Mouse (Mus musculus) lung, embryonic 15.5 days (tissue): ENCODE measurements around the gene Snd1. TPM values are rescaled to one million over a fixed set of nuclear protein-coding genes. Genes with fewer than 3 reads are reported as not detected.

Experiments used
- ATAC-seq: fragments of 200-750 bp; cut with Nextera tagmentation; 2 replicates; pipeline ENCODE4 v1.8.0; 2017; ENCODE audit warnings: moderate number of reproducible peaks, borderline replicate concordance; ENCODE audit not compliant: low FRiP score, low TSS enrichment; ENCODE audit errors: extremely low read depth
- H3K27ac ChIP-seq: fragments of 300-500 bp; sonication (generic); 2 replicates; pipeline ENCODE4 v1.5.1; 2015; ENCODE audit warnings: moderate library complexity, mild to moderate bottlenecking, inconsistent platforms
- H3K27me3 ChIP-seq: fragments of 300-500 bp; sonication (generic); 2 replicates; pipeline ENCODE4 v1.6.1; 2015; ENCODE audit warnings: inconsistent platforms
- H3K36me3 ChIP-seq: fragments of 300-500 bp; sonication (generic); 2 replicates; pipeline ENCODE4 v1.6.1; 2015; ENCODE audit warnings: inconsistent platforms
- H3K4me1 ChIP-seq: fragments of 300-500 bp; sonication (generic); 2 replicates; pipeline ENCODE4 v1.6.1; 2015; ENCODE audit warnings: inconsistent platforms
- H3K4me2 ChIP-seq: fragments of 300-500 bp; sonication (generic); 2 replicates; pipeline ENCODE4 v1.6.1; 2015; ENCODE audit warnings: inconsistent platforms, mild to moderate bottlenecking, moderate library complexity
- H3K4me3 ChIP-seq: fragments of 300-500 bp; sonication (generic); 2 replicates; pipeline ENCODE4 v1.5.1; 2015; ENCODE audit warnings: mild to moderate bottlenecking, inconsistent platforms
- H3K9ac ChIP-seq: fragments of 300-500 bp; sonication (generic); 2 replicates; pipeline ENCODE4 v1.6.1; 2015; ENCODE audit warnings: inconsistent platforms
- H3K9me3 ChIP-seq: fragments of 300-500 bp; sonication (generic); 2 replicates; pipeline ENCODE4 v1.6.1; 2016; ENCODE audit warnings: inconsistent platforms
- WGBS: fragments of 180-500 bp; shearing (Covaris S2); methylation state at CpG from one replicate; pipeline ENCODE4 v1.1.7; 2015; 5-methylcytosine and 5-hydroxymethylcytosine counted together
- polyA plus RNA-seq: library from polyadenylated mRNA; unstranded; fragments of >200 nt; fragmentation: Nextera tagmentation; extraction: Ambion mirVana; gene quantifications from 2 replicates; pipeline ENCODE4 v1.2.1, GENCODE M21; 2015

The Snd1 gene
- polyA plus RNA-seq, 1 experiment from 2014 or later, result 131 TPM

DNA sequence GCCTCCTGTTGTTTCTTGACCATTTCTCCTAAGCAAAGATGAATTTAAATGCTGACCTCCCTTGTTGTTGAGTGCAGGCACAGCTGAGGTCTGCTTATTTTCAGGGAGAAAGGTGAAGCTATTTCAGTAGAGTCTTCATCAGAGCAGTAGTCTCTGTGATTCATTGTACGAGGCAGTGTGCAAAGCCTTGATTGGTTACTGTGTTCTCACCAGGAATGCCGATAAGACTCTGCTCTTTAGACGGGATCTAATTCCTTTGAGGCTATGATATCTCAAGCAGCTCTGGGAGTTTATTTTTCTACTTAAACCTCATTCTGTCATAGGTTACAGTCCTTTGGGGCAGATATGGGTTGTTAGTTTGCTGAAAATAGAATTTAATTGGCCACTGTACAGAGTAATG, 128.9 kb downstream of the Snd1 start:
- Histone ChIP-seq H3K27ac (no peak overlapping the region), H3K9me3 (no peaks in the 10 kb centered on the region), H3K4me1 (no peaks in the 10 kb centered on the region), H3K36me3 (no peaks in the 10 kb centered on the region), H3K27me3 (no peaks in the 10 kb centered on the region), H3K9ac (no peak overlapping the region), H3K4me2 (no peak overlapping the region), H3K4me3 (no peak overlapping the region)
- ATAC-seq, result no peak
- WGBS, result 46% methylated on average over 3 of the region's 3 CpGs

DNA sequence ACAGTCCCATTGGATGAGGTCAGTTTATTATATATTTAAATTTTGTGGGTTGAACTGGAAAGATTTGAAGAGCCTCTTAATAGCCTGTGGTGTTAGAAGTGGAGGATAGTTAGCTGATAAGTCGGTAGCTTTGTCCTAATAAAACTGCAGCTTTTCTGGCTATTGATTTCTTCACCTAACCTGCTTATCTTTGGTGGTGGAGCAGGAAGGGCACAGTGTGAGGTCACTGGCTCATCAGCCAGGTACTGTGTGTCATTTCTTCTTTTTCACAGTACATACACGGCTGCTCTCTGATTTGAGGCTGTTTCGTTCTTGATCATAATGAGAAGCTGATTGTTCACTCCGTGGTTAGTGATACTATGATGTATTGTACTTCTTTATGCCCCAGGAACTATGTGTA, 134.4 kb downstream of the Snd1 start:
- WGBS, result 82% methylated on average over 4 of the region's 4 CpGs
- no peak overlapping the region for H3K4me3 ChIP-seq
- no peak overlapping the region for H3K4me2 ChIP-seq
- no peak overlapping the region for H3K27ac ChIP-seq
- H3K27me3 ChIP-seq, result no peaks in the 10 kb centered on the region
- ATAC-seq, result no peak
- no peaks in the 10 kb centered on the region for H3K36me3 ChIP-seq
- no peaks in the 10 kb centered on the region for H3K9me3 ChIP-seq
- no peak overlapping the region for H3K9ac ChIP-seq
- no peaks in the 10 kb centered on the region for H3K4me1 ChIP-seq

GRCm38 (mm10) chr6:28610127-28610526, 135.2 kb downstream of the Snd1 start:
- H3K36me3 ChIP-seq, result no peaks in the 10 kb centered on the region
- H3K4me1 ChIP-seq, result no peaks in the 10 kb centered on the region
- WGBS, result 97% methylated on average over 1 of the region's 1 CpGs
- no peak overlapping the region for H3K27ac ChIP-seq
- no peaks in the 10 kb centered on the region for H3K27me3 ChIP-seq
- no peaks in the 10 kb centered on the region for H3K9me3 ChIP-seq
- no peak overlapping the region for H3K4me2 ChIP-seq
- no peak for ATAC-seq
- no peak overlapping the region for H3K4me3 ChIP-seq
- H3K9ac ChIP-seq, result no peak overlapping the region

- H3K9ac ChIP-seq, result no peak overlapping the region
- H3K9me3 ChIP-seq, result no peaks in the 10 kb centered on the region
- H3K27me3 ChIP-seq, result no peaks in the 10 kb centered on the region
- peaks cover 5% of the 10 kb centered on the region for H3K4me1 ChIP-seq
- no peak for ATAC-seq
- no peak overlapping the region for H3K4me2 ChIP-seq
- 74% methylated on average over 4 of the region's 4 CpGs for WGBS
- no peak overlapping the region for H3K4me3 ChIP-seq
- no peaks in the 10 kb centered on the region for H3K36me3 ChIP-seq
- no peak overlapping the region for H3K27ac ChIP-seq
Observed at GRCm38 (mm10) chr6:28613441-28613840, 138.5 kb downstream of the Snd1 start.

- peaks cover 17% of the 10 kb centered on the region for H3K4me1 ChIP-seq
- ATAC-seq, result no peak
- no peaks in the 10 kb centered on the region for H3K9me3 ChIP-seq
- no peaks in the 10 kb centered on the region for H3K36me3 ChIP-seq
- no peak overlapping the region for H3K4me3 ChIP-seq
- WGBS, result 88% methylated on average over 4 of the region's 4 CpGs
- H3K27ac ChIP-seq, result no peak overlapping the region
- no peaks in the 10 kb centered on the region for H3K27me3 ChIP-seq
- no peak overlapping the region for H3K9ac ChIP-seq
- H3K4me2 ChIP-seq, result no peak overlapping the region
Observed at GRCm38 (mm10) chr6:28614856-28615255, 139.9 kb downstream of the Snd1 start.

DNA sequence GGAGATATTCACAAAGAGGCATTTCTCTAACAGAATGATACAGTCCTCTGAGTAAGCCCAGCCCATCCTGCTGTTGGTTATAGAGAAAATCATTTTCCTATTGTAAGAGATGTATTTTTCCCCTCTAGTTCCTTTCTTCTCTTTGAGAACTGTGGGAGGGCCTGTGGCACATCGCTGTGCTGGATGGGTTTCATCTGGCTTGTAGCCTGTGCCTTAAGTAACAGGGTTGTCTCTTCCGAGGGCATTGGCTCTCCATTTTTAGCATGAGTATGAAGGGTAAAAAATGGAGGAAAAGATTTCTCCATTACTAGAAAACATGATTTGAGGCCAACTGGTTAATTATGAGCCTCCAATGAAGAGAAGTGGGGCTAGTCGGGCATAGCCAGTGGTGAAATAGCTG, 140.5 kb downstream of the Snd1 start:
- no peak overlapping the region for H3K4me2 ChIP-seq
- H3K9me3 ChIP-seq, result no peaks in the 10 kb centered on the region
- no peak overlapping the region for H3K27ac ChIP-seq
- WGBS, result 84% methylated on average over 3 of the region's 3 CpGs
- no peaks in the 10 kb centered on the region for H3K27me3 ChIP-seq
- peaks cover 17% of the 10 kb centered on the region for H3K4me1 ChIP-seq
- no peak overlapping the region for H3K4me3 ChIP-seq
- H3K36me3 ChIP-seq, result no peaks in the 10 kb centered on the region
- ATAC-seq, result no peak
- no peak overlapping the region for H3K9ac ChIP-seq

GRCm38 (mm10) chr6:28615966-28616365, 141.0 kb downstream of the Snd1 start:
- peaks cover 17% of the 10 kb centered on the region for H3K4me1 ChIP-seq
- WGBS, result 76% methylated on average over 3 of the region's 3 CpGs
- no peak for ATAC-seq

GRCm38 (mm10) chr6:28618299-28618698, 143.4 kb downstream of the Snd1 start:
- peak overlapping the region; percentile 1; the same call in 1 of the 2 replicates for H3K4me2 ChIP-seq
- H3K27ac ChIP-seq, result peak overlapping the region; percentile 37; the same call in 1 of the 2 replicates
- H3K36me3 ChIP-seq, result no peaks in the 10 kb centered on the region

More at GRCm38 (mm10) chr6:28615966-28616365, 141.0 kb downstream of the Snd1 start:
- Histone ChIP-seq H3K4me2 (no peak overlapping the region), H3K27ac (no peak overlapping the region), H3K9me3 (no peaks in the 10 kb centered on the region), H3K27me3 (no peaks in the 10 kb centered on the region), H3K9ac (no peak overlapping the region), H3K36me3 (no peaks in the 10 kb centered on the region), H3K4me3 (no peak overlapping the region)

DNA sequence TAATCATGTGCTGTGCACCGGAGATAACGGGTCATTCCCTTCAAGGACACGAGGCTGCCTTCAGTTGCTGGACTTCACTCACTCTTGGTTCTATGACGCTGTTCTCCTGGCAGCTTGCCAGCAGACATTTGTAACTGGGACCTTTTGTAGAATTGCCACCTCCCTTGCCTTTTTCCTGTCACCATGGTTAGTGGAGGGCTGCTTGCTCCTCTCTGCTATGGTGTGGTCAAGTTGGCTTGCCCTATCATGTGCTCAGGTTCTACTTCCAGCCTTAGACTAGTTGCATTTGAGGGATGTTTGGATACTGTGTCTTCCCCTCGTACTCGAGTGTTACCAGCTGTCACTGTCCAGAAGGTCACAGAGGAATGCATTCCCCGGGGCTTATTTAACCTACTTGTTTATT, 143.8 kb downstream of the Snd1 start:
- H3K9me3 ChIP-seq, result no peaks in the 10 kb centered on the region
- peak; percentile 65; the same call in 1 of the 2 replicates for ATAC-seq
- H3K27ac ChIP-seq, result no peak overlapping the region; the same call in 1 of the 2 replicates
- H3K4me3 ChIP-seq, result no peak overlapping the region
- H3K36me3 ChIP-seq, result no peaks in the 10 kb centered on the region
- peaks cover 17% of the 10 kb centered on the region for H3K4me1 ChIP-seq
- 13% methylated on average over 7 of the region's 7 CpGs for WGBS
- H3K27me3 ChIP-seq, result no peaks in the 10 kb centered on the region
- no peak overlapping the region for H3K9ac ChIP-seq
- peak overlapping the region; percentile 1; the same call in 1 of the 2 replicates for H3K4me2 ChIP-seq

More at GRCm38 (mm10) chr6:28618299-28618698, 143.4 kb downstream of the Snd1 start:
- H3K9me3 ChIP-seq, result no peaks in the 10 kb centered on the region
- H3K4me1 ChIP-seq, result peaks cover 17% of the 10 kb centered on the region
- no peak overlapping the region for H3K4me3 ChIP-seq
- WGBS, result 46% methylated on average over 3 of the region's 3 CpGs
- no peak for ATAC-seq
- H3K27me3 ChIP-seq, result no peaks in the 10 kb centered on the region
- no peak overlapping the region for H3K9ac ChIP-seq

DNA sequence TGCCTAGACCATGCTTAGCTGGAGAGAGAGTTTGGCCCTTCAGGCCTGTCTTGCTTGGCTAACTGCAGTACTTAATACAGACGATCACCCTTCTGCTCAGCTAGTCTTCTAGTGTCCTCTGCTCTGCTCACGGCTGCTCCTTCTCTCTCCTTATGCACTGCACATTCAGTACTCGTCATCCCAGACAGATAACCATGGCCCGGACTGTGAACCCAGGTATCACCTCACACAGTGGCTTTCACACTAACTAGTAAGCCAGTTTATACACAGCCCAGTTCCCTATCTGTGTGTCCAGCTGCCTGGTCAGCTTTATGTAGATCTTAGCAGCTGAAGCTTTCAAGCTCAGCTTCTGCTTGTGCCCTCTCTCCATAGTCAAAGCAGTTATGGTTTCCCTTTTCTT, 146.5 kb downstream of the Snd1 start:
- Histone ChIP-seq H3K27me3 (no peaks in the 10 kb centered on the region), H3K36me3 (no peaks in the 10 kb centered on the region), H3K4me1 (peaks cover 17% of the 10 kb centered on the region), H3K9me3 (no peaks in the 10 kb centered on the region), H3K9ac (no peak overlapping the region), H3K27ac (no peak overlapping the region), H3K4me2 (no peak overlapping the region), H3K4me3 (no peak overlapping the region)
- WGBS, result 76% methylated on average over 4 of the region's 4 CpGs
- no peak for ATAC-seq

GRCm38 (mm10) chr6:28621961-28622360, 147.0 kb downstream of the Snd1 start:
- Histone ChIP-seq H3K27me3 (no peaks in the 10 kb centered on the region), H3K9ac (no peak overlapping the region), H3K4me1 (peaks cover 17% of the 10 kb centered on the region), H3K27ac (peak overlapping the region; percentile 25; the same call in 1 of the 2 replicates), H3K36me3 (peaks cover under 1% of the 10 kb centered on the region; the same call in 1 of the 2 replicates), H3K9me3 (no peaks in the 10 kb centered on the region), H3K4me2 (no peak overlapping the region), H3K4me3 (no peak overlapping the region)
- no peak for ATAC-seq
- WGBS, result 77% methylated on average over 5 of the region's 5 CpGs

- H3K36me3 ChIP-seq, result peaks cover 5% of the 10 kb centered on the region; the same call in 1 of the 2 replicates
- H3K27ac ChIP-seq, result peak overlapping the region; percentile 25; the same call in 1 of the 2 replicates
- no peaks in the 10 kb centered on the region for H3K27me3 ChIP-seq
- no peak overlapping the region for H3K4me2 ChIP-seq
- peak; percentile 48; the same call in 1 of the 2 replicates for ATAC-seq
- WGBS, result 46% methylated on average over 6 of the region's 6 CpGs
- no peak overlapping the region for H3K9ac ChIP-seq
- peaks cover 17% of the 10 kb centered on the region for H3K4me1 ChIP-seq
- H3K4me3 ChIP-seq, result no peak overlapping the region
- no peaks in the 10 kb centered on the region for H3K9me3 ChIP-seq
Observed at GRCm38 (mm10) chr6:28622522-28622921, 147.6 kb downstream of the Snd1 start.

GRCm38 (mm10) chr6:28622963-28623362, 148.0 kb downstream of the Snd1 start:
- Histone ChIP-seq H3K9ac (no peak overlapping the region), H3K36me3 (peaks cover 5% of the 10 kb centered on the region; the same call in 1 of the 2 replicates), H3K4me2 (no peak overlapping the region), H3K9me3 (no peaks in the 10 kb centered on the region), H3K27ac (no peak overlapping the region), H3K27me3 (no peaks in the 10 kb centered on the region), H3K4me1 (peaks cover 16% of the 10 kb centered on the region), H3K4me3 (no peak overlapping the region)
- WGBS, result 71% methylated on average over 3 of the region's 3 CpGs
- ATAC-seq, result no peak
